Mouse (Mus musculus): ENCODE results near the gene Cap2. TPM values are rescaled to one million over a fixed set of nuclear protein-coding genes. Genes with fewer than 3 reads are reported as not detected.
A peak's percentile ranks its signal among the peaks of the same experiment; 100 is the strongest.

Gene Cap2
- total RNA-seq, 2 experiments from 2014 or later: 240 to 264 TPM

GRCm38 (mm10) chr13:46616673-46617362 is 115.2 kb downstream of the Cap2 start:
- DNase-seq (ENCODE audit: low spot score in 2 of 2): no peak
- intact Hi-C loops (cut with DNase I): no loop called here

- intact Hi-C loops (cut with DNase I): no loop called here
- DNase-seq (ENCODE audit: low spot score in 2 of 2): no peak
These were observed 118.0 kb downstream of the Cap2 start for GRCm38 (mm10) chr13:46619633-46620032.

- intact Hi-C loops (cut with DNase I): no loop called here
These were observed 119.5 kb downstream of the Cap2 start for GRCm38 (mm10) chr13:46620964-46621757.

GRCm38 (mm10) chr13:46626608-46627007 is 125.0 kb downstream of the Cap2 start:
- intact Hi-C loops (cut with DNase I): loop anchor here (5.0 kb wide), 1 partner anchor 54 kb away; no protein-coding TSS in a partner anchor
- no peak for DNase-seq (ENCODE audit: low spot score in 2 of 2)

More at GRCm38 (mm10) chr13:46620964-46621757, 119.5 kb downstream of the Cap2 start:
- DNase-seq (ENCODE audit: low spot score in 2 of 2): no peak

DNA sequence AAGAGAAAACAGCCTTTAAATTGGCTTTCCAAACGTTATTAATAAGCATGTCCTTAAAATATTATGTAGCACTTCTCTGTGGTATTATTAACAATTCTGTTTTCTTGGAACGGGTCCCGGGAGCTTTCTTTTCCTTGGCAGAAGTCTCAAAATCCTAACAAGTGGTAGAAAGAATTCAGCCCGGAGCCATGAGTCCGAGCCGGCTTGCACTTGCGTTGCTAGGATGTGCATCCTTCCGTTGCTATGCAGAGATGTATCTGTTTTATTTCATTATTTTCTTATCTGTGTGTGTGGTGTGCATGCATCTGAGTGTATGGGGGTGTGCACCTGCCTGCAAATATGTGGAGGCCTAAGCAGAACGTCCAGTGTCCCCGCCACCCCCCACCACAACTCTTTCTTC is 126.2 kb downstream of the Cap2 start:
- DNase-seq (ENCODE audit: low spot score in 2 of 2): no peak
- intact Hi-C loops (cut with DNase I): loop anchor here (5.0 kb wide), 1 partner anchor 56 kb away; no protein-coding TSS in a partner anchor

- intact Hi-C loops (cut with DNase I): loop anchor here (5.0 kb wide), 1 partner anchor 57 kb away; no protein-coding TSS in a partner anchor
- DNase-seq (ENCODE audit: low spot score in 2 of 2): no peak
These were observed 127.7 kb downstream of the Cap2 start for GRCm38 (mm10) chr13:46629391-46629790.

- no peak for DNase-seq (ENCODE audit: low spot score in 2 of 2)
- intact Hi-C loops (cut with DNase I): loop anchor here (5.0 to 10.0 kb wide), 3 partner anchors 45 to 218 kb away; partner anchors contain the start of genes Cap2 and Rbm24
These were observed 131.1 kb downstream of the Cap2 start for GRCm38 (mm10) chr13:46632796-46633195.

DNA sequence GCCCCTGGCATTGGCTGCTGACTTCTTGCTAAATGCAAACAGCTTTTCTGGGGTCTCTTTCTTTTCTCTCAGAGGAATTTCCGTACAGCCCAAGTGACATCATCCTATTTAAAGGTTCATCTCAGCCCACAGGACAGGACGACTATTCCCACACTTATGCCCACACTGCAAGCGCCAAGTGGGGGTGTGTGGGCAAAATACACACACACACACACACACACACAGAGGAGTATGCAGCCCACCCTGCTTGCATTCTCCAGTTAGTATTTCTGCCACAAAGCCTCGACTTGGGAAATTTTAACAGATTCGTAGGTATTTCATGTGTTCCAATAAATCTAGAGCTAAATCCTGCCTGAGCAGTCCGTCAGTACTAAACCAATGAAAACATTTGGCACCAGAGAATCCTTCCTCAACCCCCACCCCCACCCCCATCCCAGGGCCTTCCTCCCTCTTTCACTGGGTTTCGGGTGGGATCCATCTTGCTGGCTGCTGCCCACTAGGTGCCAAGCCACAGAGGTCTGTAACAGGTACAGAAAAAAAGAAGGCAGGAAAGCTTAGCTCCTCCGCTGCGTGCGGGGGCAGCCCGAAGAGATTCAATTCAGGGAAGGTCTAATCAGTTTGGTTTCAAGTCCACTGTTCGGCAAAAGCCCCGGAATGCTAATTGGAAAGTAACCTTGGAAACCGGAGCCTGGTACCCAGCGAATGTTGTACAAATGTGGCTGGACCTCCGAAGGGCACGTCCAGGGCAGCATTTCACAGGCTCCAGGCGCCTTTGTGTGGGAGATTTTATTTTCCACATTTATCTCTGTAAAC is 131.9 kb downstream of the Cap2 start:
- intact Hi-C loops (cut with DNase I): loop anchor here (5.0 to 10.0 kb wide), 3 partner anchors 46 to 219 kb away; partner anchors contain the start of genes Cap2 and Rbm24
- DNase-seq (ENCODE audit: low spot score in 2 of 2): peak; percentile 56 to 58

DNA sequence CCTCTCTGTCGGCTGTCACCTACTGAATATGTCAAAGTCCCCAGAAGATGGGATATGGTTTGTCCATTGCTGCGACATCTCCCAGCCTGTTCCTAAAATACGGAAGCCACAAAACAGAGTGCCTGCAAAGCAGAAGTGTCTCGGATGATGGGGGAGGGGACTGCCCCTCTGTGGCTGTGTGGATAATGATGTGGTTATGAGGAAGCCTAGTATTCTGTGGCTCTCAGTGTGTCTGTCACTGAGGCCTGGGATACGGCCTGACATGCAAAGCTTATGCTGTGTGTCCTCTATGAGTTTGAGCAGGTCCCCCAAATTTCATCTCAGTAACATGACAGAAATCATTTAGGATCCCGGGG is 132.5 kb downstream of the Cap2 start:
- intact Hi-C loops (cut with DNase I): loop anchor here (5.0 to 10.0 kb wide), 3 partner anchors 47 to 219 kb away; partner anchors contain the start of genes Cap2 and Rbm24
- DNase-seq (ENCODE audit: low spot score in 2 of 2): no peak

- intact Hi-C loops (cut with DNase I): no loop called here
- no peak for DNase-seq (ENCODE audit: low spot score in 2 of 2)
These were observed 139.2 kb downstream of the Cap2 start for GRCm38 (mm10) chr13:46640608-46641468.

DNA sequence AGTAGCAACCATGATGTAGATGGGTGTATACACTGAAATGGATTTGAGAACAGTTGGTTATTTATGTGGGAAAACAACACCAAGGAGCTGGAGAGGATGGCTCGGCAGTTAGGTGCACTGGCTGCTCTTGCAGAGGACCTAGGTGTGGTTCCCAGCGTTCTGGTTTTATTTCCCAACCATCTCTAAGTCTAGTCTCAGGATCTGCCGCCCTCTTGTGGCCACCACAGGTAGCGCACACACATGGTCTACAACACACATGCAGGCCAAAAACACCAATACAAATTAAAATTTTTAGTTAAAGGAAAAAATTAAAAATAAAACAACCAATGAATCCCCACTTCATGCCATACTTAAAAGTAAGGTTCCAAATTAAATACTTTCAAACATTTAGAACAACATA is 140.7 kb downstream of the Cap2 start:
- intact Hi-C loops (cut with DNase I): no loop called here

GRCm38 (mm10) chr13:46644175-46644574 is 142.5 kb downstream of the Cap2 start:
- DNase-seq (ENCODE audit: low spot score in 2 of 2): no peak

More for the DNA sequence above, 140.7 kb downstream of the Cap2 start:
- no peak for DNase-seq (ENCODE audit: low spot score in 2 of 2)

DNA sequence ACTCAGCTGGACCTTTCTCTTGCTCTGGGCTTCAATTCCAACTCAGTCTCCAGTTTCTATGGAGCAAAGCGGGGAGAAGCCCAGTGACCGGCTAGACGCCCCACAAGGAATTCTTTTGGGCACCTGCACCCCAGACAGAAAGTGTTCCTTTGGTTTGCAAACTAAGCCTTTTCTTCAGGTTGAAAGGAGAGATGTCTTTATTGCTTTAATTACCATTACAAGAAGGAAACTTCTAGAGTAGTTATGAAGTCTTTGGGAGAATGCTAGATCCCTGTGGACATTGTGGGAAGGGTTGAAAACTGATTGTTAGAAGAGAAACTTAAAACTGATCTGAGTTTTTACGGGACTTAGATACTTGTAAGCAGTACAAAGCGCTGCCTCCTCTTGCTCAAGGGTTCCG is 143.8 kb downstream of the Cap2 start:
- no peak for DNase-seq (ENCODE audit: low spot score in 2 of 2)
- intact Hi-C loops (cut with DNase I): no loop called here

More at GRCm38 (mm10) chr13:46644175-46644574, 142.5 kb downstream of the Cap2 start:
- intact Hi-C loops (cut with DNase I): no loop called here

DNA sequence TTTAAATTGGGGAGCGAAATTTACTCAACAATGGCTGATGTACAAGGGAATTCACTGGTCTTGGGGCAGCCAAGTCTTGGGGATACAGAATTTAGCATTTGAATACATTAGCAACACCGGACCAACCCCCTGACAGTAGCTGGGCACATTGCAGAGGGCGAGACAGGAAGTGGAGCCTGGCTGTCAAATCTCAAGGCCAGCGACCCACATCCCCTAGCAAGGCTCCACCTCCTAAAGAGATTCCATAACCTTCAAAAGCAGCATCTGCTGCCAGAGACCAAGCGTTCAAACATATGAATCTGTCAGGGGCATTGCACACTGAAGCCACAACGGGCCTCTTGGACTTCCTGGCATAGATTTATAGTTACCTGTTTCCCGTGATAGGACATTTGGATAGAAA is 150.2 kb downstream of the Cap2 start:
- no peak for DNase-seq (ENCODE audit: low spot score in 2 of 2)
- intact Hi-C loops (cut with DNase I): no loop called here

DNA sequence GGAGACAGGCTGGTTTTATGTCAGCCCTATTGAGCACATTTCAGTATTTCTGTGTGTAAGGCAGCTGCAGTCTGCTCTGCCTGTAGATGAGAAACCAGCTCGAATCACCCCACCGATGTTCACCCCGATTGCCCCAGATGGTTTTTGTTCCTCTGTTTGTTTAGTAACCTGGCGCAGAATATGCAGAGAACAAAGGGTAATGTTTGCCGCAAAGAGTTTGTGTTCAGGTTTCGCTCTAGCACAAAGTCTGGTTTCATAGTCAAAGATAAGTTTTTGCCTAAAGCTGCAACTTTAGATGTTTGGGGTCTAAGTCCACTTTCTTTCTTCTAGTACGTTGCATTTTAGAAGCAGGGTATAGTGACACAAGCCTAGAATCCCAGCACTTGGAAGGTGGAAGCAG is 151.0 kb downstream of the Cap2 start:
- no peak for DNase-seq (ENCODE audit: low spot score in 2 of 2)
- intact Hi-C loops (cut with DNase I): no loop called here

- no peak for DNase-seq (ENCODE audit: low spot score in 2 of 2)
- intact Hi-C loops (cut with DNase I): no loop called here
These were observed 152.0 kb downstream of the Cap2 start for GRCm38 (mm10) chr13:46653671-46654070.

- no peak for DNase-seq (ENCODE audit: low spot score in 2 of 2)
- intact Hi-C loops (cut with DNase I): no loop called here
These were observed 152.9 kb downstream of the Cap2 start for GRCm38 (mm10) chr13:46654566-46654965.

DNA sequence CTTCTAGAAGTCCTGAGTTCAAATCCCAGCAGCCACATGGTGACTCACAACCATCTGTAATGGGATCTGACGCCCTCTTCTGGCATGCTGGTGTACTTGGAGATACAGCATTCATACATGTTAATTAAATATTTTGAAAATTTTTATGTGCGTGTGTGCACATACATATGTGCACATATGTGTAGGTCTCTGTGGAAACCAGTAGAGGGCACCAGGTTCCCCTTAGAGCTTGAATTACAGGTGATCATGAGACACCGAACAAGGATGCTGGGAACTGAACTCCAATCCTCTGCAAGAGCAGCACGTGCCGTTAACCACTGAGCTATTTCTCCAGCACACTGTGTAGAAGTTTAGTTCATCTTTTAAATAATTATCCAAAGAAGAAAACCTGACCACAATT is 157.6 kb downstream of the Cap2 start:
- intact Hi-C loops (cut with DNase I): no loop called here

GRCm38 (mm10) chr13:46663461-46663964 is 161.9 kb downstream of the Cap2 start:
- DNase-seq (ENCODE audit: low spot score in 2 of 2): no peak

More for the DNA sequence above, 157.6 kb downstream of the Cap2 start:
- no peak for DNase-seq (ENCODE audit: low spot score in 2 of 2)

More at GRCm38 (mm10) chr13:46663461-46663964, 161.9 kb downstream of the Cap2 start:
- intact Hi-C loops (cut with DNase I): loop anchor here (2.0 to 10.0 kb wide), 2 partner anchors 249 to 353 kb away; partner anchors contain the start of gene Rbm24

Measured in left cerebral cortex, postnatal 36 days (tissue).